Mouse (Mus musculus): ENCODE results near the gene Hist1h1t.

The Hist1h1t gene

DNA sequence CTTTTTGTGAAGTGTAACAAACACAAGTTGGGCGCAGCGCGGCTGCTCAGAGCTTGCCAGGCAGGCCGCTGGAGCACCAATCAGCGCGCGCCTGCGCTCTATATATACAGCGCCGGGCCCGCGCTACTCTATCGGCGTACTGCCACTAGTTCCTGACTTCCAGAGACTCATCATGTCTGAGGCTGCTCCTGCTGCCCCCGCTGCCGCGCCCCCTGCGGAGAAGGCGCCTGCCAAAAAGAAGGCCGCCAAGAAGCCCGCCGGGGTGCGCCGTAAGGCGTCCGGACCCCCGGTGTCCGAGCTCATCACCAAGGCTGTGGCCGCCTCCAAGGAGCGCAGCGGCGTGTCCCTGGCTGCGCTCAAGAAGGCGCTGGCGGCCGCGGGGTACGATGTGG, 43.1 kb downstream of the Hist1h1t start, which contains the start of gene Hist1h1c:
Gene Hist1h1c, plus strand, starts transcription at position 132 of the 392 bp plus-strand sequence.
- peak; percentile 74 for DNase-seq

DNA sequence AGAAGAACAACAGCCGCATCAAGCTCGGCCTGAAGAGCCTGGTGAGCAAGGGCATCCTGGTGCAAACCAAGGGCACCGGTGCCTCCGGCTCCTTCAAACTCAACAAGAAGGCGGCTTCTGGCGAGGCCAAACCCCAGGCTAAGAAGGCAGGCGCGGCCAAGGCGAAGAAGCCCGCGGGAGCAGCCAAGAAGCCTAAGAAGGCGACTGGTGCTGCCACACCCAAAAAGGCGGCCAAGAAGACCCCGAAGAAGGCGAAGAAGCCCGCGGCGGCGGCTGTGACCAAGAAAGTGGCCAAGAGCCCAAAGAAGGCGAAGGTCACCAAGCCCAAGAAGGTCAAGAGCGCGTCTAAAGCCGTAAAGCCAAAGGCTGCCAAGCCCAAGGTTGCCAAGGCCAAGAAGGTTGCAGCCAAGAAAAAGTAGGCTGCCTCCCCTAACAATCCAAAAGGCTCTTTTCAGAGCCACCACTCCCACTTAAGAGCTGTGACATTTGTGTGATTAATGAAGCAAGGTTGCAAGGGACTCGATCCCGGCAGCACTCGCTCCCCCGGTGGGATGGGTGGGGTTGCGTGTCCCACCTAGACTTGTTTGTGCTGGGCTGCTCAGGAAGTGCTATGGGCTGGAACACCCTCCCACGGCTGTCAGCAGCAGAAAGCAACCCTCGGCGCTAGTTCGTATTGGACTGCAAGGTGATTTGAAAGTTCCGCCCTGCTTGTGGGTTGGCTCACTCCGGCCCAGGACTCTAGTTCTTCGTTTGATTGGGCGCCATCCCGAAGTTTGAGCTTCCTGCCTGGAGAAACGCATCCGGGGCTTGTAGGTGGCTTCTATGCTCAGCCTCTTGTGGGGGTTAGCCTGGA, 43.7 kb downstream of the Hist1h1t start:
- DNase-seq: peak; percentile 84

DNA sequence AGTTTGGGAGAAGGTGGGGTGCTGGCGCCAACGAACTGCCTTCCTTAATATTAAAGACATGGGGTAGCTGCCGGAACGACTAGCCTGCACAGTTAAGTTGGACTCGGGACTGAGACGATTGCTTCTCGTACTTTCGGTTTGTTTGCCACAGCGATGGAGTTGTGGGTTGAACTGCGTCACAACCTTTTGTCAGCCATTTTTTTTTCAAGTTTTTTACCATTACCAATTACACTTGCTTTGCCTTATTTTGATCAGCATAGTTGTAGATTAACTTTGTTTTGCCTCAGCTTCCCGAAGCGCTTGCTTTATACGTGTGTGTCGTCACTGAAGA, 44.3 kb downstream of the Hist1h1t start:
- no peak for DNase-seq

DNA sequence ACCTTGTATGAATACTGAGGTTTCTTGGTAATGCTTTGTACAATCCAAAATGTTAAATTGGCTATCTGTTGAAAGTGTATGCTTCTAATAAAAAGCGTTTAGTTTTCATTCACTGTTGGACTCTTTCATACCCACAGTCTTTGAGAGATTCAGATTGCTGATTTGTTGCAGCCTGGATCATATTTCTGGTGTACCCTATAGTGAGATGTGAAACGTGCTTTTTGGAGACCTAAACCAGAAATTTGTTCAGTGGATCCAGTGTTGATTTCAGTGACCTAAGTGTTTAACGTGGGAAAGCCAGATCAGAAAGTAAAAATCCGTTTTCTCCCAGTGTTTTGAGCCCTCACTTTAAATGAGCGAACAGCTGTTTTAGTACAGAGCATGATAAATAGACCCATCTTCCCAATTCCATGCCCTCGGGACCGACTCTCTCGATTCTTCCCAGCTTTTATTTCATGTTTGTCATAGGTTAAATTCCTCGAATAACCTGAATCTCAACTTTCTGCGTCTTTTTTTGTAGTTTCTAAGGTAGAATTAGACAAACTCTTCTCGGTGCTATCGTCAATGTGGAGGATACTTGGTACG, 44.7 kb downstream of the Hist1h1t start:
- DNase-seq: no peak

DNA sequence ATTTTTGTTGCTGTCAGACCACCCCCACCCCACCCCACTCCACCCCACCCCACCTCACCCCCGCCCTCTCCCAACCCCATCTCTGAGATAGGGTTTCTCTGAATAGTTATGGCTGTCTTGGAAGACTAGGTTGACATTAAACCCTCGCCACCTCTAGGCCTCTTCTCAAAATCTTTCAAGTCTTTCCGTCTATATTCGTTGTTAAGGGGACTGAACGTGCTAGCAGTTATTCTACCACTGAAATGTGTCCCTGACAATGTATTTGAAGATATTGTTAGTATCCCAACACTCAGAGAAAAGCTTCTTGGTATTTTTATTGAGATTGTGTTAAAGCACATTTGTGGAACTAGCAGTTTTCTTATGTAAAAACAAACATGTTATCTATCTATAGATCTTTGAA, 45.3 kb downstream of the Hist1h1t start:
- DNase-seq: no peak

DNA sequence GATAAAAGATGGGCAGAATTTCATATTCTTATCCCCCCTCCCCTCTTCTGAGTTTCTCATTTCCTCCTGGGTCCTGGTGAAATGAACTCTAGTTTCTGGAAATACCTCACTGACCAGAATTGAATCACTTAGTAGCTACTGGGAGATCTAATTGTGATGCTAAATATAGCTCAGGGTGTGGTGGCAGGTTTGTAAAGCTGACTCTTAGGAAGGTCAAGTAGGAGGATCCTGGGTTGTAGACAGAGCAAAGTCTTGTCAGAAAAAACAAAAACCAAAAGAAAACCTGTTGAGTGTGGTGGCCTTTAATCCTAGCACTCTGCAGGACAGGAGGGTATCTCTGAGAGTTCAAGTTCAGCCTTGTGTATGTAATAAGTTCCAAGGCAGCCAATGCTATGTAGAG, 46.4 kb downstream of the Hist1h1t start:
- no peak for DNase-seq

DNA sequence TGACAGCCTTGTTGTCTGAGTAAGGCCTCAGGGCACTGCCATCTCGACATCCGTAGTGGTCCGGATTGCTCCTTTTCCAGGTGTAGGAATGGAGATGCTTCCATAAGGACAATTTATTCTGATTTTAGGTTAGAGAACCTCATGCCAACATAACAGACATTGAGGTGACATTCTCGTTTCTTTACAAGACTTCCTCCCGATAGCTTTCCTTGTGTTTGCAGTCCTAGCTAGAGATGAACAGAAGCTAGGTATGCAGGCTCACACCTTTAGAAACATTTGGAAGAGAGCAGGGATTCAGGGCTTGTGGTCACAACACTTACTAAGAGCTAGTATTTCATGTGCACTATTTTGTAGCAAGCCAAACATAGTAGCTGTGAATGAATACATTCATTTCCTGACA, 47.6 kb downstream of the Hist1h1t start:
- DNase-seq: no peak

DNA sequence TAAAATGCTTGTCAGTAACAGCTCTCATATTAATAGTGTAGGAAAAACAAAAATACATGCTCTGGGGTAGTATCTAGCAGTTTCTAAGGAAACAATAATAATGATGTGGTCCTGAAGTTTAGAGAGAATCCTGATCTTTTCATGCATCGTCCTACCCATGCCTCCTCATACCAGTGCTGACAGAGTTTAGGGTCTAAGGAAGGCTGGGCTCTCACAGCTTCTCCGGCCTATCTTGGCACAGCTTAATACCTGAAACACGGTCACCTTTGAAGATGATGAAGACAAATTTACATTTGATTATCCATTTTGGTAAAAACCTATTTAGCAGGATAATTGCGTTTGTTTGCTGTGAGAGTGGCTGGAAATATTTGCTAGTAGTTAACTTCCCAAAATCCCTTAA, 48.3 kb downstream of the Hist1h1t start:
- DNase-seq: no peak

DNA sequence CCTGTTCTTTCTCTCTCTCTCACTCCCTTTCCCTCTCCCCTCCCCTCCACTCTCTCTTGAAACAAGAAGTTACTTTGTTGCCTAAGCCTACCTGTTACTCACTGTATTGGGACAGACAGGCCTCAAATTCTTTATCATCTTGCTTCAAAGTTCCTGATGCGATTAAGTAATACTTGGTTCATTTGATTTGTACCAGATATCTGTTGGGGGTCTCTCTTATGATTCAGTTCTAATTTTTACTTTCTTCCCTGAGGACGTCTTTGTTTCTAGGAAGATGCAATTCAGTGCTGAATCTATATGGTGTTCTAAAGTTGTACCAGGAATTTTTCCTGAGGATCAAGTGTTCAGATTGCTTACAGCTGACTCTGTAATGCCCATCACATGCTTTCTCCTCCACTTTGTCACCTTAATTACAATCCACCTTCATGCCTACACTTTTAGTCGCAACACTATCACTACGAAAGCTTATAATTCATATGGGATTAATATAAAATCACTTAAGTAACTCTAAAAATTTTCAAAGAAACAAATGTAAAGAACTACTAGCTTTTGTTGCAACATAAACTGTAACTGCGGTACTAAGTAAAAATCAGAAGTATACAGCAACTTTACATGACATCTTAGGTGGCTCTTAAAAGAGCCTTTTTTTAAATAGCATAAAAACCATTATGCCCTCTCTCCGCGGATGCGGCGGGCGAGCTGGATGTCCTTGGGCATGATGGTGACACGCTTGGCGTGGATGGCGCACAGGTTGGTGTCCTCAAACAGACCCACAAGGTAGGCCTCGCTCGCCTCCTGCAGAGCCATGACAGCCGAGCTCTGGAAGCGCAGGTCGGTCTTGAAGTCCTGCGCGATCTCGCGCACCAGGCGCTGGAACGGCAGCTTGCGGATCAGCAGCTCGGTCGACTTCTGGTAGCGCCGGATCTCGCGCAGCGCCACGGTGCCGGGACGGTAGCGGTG, 49.1 kb downstream of the Hist1h1t start:
- no peak for DNase-seq

DNA sequence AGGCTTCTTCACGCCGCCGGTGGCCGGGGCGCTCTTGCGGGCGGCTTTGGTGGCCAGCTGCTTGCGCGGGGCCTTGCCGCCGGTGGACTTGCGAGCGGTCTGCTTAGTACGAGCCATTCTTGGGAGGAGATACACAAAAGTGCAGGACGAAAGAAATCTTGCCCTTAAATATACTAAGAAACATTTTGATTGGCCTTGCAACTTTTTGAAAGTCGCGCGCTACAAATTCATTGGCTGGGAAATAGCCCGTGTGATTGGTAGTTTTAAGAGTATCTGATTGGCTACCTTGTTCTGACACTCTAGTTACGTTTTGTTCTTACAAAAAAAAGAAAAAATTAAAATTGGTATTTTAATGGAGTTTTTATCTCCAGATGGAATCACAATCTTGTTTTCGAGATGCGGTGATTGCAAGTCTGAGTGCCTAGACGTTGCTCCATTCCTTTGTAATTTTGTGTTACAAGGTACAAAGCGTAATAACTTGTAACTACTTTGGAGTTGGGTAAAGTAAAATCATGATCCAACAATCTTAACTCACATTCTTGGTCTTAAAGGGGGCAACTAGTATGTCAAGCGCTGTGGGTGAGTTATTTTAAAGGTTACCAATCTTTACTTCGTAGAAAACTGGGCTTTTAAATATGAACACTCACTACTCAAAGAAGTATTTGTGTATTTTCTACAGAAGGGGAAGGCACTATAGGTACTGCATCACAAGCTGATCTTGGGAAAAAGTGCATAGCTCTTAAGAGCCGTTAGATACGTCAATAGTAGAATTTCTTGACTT, 50.0 kb downstream of the Hist1h1t start, which contains the start of gene Hist1h3c:
Gene Hist1h3c, minus strand, starts transcription at position 222 of the 781 bp plus-strand sequence.
- DNase-seq: peak; percentile 70
